Mouse (Mus musculus) testis, postnatal 10 days (tissue): Measurements from ENCODE around the gene Prss53.
"Not testable (repeated sequence)": the region's sequence is repeated elsewhere in the genome, so short reads cannot be mapped to it uniquely, and the experiment has no call there.

Source experiments
- DNase-seq: peaks from one replicate; pipeline ENCODE4 v3.0.0; 2021; ENCODE audit warnings: low spot score

Gene Prss53

DNA sequence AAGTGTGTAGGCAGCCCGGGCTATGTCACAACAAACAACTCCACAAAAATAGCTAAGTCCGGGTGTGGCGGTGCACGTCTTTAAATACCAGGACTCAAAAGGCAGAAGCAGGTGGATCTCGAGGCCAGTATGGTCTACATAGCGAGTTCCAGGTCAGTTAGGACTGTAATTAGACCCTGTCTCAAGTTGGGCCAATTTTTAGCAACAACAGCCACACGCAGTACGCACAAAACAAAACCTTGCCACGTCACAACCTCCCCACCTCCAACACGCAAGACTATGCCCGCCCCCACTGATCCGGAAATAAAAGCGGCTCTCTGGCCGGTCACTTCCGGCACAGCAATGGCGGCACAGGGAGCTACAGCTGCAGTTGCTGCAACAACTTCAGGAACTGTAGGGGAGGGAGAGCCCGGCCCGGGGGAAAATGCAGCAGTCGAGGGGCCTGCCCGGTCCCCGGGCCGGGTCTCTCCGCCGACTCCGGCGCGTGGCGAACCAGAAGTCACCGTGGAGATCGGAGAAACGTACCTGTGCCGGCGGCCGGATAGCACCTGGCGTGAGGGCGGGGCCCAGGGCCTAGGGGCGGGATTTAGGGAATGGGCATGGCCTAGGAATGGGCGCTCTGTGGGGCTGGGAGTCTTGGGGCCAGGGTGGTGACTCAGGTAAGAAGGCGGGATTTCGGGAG, 21.6 kb upstream of the Prss53 start, which contains the start of gene Kat8:
TSS of gene Kat8 (plus strand) at position 327 of the 682 bp plus-strand sequence.
- DNase-seq, result peak; percentile 89

GRCm38 (mm10) chr7:127908656-127909055, 17.9 kb upstream of the Prss53 start:
- no peak for DNase-seq

DNA sequence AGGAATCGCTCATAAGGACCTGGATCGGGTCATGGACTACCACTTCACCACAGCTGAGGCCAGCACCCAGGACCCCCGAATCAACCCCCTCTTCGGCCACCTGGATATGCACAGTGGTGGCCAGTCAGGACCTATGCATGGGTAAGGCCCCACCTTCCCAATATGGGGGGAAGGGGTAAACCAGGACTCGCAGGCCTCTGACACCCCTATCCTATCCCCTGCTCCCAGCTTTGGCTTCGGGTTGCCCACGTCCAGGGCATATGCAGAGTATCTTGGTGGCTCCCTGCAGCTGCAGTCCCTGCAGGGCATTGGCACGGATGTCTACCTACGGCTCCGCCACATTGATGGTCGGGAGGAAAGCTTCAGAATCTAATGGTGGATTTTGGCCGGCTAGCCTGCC, 17.2 kb upstream of the Prss53 start:
- no peak for DNase-seq

- DNase-seq, result peak; percentile 87
Measured at GRCm38 (mm10) chr7:127903971-127904796, 13.4 kb upstream of the Prss53 start, which contains the start of gene Bckdk. TSS of gene Bckdk (plus strand) at chr7:127904082.

- no peak for DNase-seq
Measured at GRCm38 (mm10) chr7:127901772-127902171, 11.0 kb upstream of the Prss53 start.

DNA sequence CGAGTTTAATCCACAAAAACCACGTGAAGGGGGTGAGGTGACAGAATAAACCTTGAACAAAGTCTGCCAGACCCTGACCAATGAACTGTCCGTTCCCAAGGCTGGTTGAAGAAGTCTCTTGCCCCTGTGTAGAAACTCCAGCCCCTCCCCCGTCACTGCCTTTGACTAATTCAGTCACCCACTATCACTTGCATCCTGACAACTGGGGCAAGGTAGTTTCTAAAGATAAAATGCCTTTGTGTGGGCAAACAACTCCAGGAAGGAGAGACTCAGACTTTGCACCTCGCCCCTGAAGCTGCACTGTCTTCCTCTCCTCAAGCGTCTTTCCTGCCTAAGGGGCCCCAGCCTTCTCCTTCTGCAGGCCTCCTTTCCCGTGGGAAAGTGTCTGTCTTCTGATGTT, 9.2 kb upstream of the Prss53 start:
- DNase-seq, result no peak

DNA sequence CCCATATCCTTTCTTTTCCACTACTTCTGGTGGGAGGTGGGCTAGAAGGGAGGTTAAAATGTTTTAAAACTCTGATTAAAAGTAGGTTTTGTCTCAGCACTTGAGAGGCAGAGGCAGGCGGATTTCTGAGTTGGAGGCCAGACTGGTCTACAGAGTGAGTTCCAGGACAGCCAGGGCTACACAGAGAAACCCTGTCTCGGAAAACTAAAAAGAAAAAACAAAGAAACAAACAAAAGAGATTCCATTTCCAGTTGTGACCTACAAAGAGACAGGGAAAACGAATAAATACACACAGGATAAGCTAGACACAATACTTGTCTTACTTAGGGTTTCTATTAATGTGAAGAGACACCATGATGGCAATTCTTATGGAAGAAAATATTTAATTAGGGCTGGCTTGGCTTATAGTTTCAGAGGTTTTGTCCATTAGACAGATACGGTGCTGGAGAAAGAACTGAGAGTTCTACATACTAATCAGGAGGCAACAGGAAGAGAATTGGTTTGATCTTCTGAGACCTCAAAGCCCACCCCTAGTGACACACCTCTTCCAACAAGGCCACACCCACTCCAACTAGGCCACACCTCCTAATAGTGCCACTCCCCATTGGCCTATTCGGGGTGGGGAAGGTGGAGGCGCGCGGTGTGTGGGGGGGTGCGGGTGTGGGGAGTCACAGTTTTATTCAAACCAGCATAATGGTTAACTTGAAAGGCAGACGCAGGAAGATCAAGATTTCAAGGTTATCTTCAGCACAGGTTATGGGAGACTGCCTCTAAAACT, 7.6 kb upstream of the Prss53 start:
- peak; percentile 62 for DNase-seq

DNA sequence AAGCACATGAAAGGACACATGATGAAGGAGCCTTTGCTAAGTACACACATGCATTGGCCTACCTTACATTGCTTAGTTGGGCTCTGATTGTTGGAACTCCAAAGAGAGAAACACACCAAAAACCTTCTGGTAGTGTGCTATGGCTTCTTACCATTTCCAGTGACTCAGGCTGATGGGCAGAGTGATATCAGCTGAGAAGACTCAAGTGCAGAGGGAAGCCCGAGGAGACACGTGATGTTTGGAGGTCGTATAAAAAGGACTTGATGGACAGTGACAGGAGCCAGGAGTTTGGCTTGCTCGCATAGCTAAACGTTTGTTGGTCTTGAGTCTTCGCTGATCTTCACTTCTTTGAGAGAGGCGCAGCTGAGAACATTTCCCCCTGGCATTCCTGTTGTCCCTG, 6.8 kb upstream of the Prss53 start:
- DNase-seq, result no peak

DNA sequence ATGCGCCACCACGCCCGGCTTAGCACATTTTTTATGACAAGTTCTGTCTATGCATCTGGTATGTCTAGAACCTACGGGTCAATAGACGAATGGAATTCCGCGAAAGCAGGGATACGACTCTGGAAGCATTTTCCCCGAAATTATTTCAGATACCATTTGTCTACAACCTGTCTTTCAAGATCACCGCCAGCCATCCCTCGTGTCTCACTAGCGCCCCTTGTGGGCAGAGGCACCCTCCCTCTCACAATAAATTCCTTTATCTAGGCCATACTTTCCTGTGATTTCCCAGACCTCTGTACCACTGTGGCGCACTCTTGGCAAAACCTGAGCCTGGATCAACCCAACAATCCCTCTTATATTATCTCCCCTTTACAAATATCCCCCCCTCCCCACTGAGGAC, 5.6 kb upstream of the Prss53 start:
- DNase-seq, result peak; percentile 88

GRCm38 (mm10) chr7:127895891-127896290, 5.1 kb upstream of the Prss53 start:
- DNase-seq, result not testable (repeated sequence)

GRCm38 (mm10) chr7:127895442-127895841, 4.7 kb upstream of the Prss53 start, which contains the start of the genes Gm21974 and Vkorc1:
TSS of gene Gm21974 (minus strand) at chr7:127895454.
TSS of gene Vkorc1 (minus strand) at chr7:127895617.
- DNase-seq, result peak; percentile 97

GRCm38 (mm10) chr7:127894480-127894879, 3.7 kb upstream of the Prss53 start:
- no peak for DNase-seq

DNA sequence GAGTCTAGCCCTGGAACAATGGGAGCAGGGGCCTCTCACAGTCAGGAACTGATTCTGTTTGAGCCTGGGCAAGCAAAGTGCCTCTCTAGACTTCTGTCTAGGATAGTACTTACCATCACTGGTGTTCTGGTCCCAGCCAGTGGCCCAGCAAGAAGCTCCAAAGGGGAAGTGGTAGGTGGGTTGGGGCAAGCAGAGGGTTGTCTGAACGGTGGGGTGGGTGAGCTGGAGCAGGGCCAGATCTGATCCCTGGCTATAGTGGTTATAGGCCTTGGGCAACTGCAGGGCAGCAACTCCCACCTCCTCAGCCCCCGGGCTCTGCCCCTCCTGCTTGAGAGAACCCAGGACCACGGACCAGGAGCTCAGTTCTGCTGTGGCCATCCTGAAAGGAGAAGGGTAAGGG, 1.9 kb downstream of the Prss53 start:
- no peak for DNase-seq

GRCm38 (mm10) chr7:127887781-127888180, 3.0 kb downstream of the Prss53 start:
- DNase-seq, result no peak

- DNase-seq, result no peak
Measured at GRCm38 (mm10) chr7:127887191-127887590, 3.6 kb downstream of the Prss53 start.

GRCm38 (mm10) chr7:127886551-127886950, 4.2 kb downstream of the Prss53 start:
- no peak for DNase-seq

DNA sequence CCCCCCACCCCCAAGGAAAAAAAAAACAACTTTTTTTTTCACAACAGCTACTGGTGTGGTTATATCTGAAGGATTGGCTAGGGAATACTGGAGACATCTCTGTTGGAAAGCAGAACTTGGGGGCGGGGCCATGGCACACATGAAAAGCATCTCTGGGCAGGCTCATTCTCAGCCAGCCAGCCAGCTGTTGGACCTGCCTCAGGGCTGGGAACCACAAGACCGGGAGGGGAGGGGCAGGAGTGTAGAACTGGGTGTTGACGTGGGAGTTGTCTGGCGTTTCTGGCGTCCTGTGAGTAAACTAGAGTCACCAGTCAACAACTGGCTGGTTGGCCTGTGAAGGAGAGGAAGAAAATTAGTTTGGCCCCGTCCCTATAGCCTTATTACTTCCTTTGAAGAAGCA, 4.8 kb downstream of the Prss53 start:
- peak; percentile 80 for DNase-seq

DNA sequence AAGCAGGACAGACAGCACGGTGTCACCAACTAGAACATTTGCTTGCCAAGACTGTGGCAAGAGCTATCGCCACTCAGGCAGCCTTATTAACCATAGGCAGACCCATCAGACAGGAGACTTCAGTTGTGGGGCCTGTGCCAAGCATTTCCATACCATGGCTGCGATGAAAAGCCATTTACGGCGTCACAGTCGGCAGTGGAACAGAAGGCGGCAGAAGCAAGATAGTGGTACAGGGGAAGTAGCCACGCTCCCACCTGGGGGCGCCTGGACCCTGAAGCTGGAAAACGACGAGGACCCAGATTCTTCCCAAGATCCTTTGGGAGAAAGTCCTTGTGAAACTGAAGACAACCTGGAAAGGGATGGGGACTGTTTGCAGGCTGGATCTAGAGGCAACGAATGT, 10.3 kb downstream of the Prss53 start:
- DNase-seq, result no peak

GRCm38 (mm10) chr7:127879301-127879700, 11.5 kb downstream of the Prss53 start:
- DNase-seq, result no peak

- DNase-seq, result peak; percentile 90
Measured at GRCm38 (mm10) chr7:127876467-127877348, 14.1 kb downstream of the Prss53 start, which contains the start of gene Zfp668. TSS of gene Zfp668 (minus strand) at chr7:127876828.

- peak; percentile 82 for DNase-seq
Measured at GRCm38 (mm10) chr7:127876041-127876466, 14.7 kb downstream of the Prss53 start, which contains the start of gene Zfp646. TSS of gene Zfp646 (plus strand) at chr7:127876221.
